Mouse (Mus musculus) embryonic facial prominence, embryonic 10.5 days (tissue): ENCODE results near the gene Fam19a3. TPM values are rescaled to one million over a fixed set of nuclear protein-coding genes. Genes with fewer than 3 reads are reported as not detected.
A peak's percentile ranks its signal among the peaks of the same experiment; 100 is the strongest.
"Not testable (repeated sequence)": the region's sequence is repeated elsewhere in the genome, so short reads cannot be mapped to it uniquely, and the experiment has no call there.

Source experiments
- DNase-seq: peaks from one replicate; pipeline ENCODE4 v3.0.0-alpha.2; 2017; ENCODE audit warnings: low spot score
- H3K27ac ChIP-seq: fragments of 300-500 bp; sonication (generic); replicated peaks from 2 replicates; pipeline ENCODE4 v1.5.1; 2016; ENCODE audit warnings: mild to moderate bottlenecking
- H3K27me3 ChIP-seq: fragments of 300-500 bp; sonication (generic); replicated peaks from 2 replicates; pipeline ENCODE4 v1.6.1; 2016; ENCODE audit warnings: low read depth, mild to moderate bottlenecking; ENCODE audit not compliant: poor library complexity, severe bottlenecking
- H3K36me3 ChIP-seq: fragments of 300-500 bp; sonication (generic); replicated peaks from 2 replicates; pipeline ENCODE4 v1.6.1; 2016; ENCODE audit warnings: mild to moderate bottlenecking, moderate library complexity
- H3K4me1 ChIP-seq: fragments of 300-500 bp; sonication (generic); 2 replicates; pipeline ENCODE4 v1.6.1; 2016
- H3K4me3 ChIP-seq: fragments of 300-500 bp; sonication (generic); 2 replicates; pipeline ENCODE4 v1.5.1; 2016; ENCODE audit warnings: mild to moderate bottlenecking, moderate library complexity
- H3K9me3 ChIP-seq: fragments of 300-500 bp; sonication (generic); 2 replicates; pipeline ENCODE4 v1.6.1; 2016; ENCODE audit warnings: mild to moderate bottlenecking
- WGBS: fragments of 180-500 bp; shearing (Covaris S2); methylation state at CpG from one replicate; pipeline ENCODE4 v1.1.7; 2016; 5-methylcytosine and 5-hydroxymethylcytosine counted together
- polyA plus RNA-seq: library from polyadenylated mRNA; unstranded; fragments of >200 nt; fragmentation: Nextera tagmentation; extraction: Ambion mirVana; gene quantifications from 2 replicates; pipeline ENCODE4 v1.2.1, GENCODE M21; 2016

Fam19a3 gene
- polyA plus RNA-seq, 1 experiment from 2014 or later, result 0.10 TPM

DNA sequence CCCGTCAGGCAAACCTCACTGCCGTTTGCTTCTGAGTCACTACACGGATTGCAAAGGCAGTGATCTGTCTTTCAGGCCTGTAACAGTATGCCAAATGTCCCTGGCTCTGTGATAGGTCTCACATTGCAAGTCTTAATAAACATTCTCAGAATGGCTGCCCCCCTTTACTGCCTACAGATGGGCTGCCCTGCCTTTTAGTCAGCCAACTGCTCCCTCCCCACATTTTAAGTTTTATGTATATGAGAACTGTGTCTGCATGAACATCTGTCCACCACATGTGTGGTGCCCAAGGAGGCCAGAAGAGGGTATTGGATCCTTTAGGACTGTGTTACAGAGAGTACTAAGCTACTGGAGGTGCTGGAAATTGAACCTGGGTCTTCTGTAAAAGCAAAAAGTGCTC, 10.7 kb downstream of the Fam19a3 start:
- DNase-seq, result no peak
- H3K4me3 ChIP-seq, result no peak overlapping the region
- H3K9me3 ChIP-seq, result no peaks in the 10 kb centered on the region
- H3K27ac ChIP-seq, result 0 out of 2 replicates have a peak overlapping the region, but pooled peaks have one; percentile 1
- WGBS, result 51% methylated on average over 3 of the region's 3 CpGs
- peaks cover 34% of the 10 kb centered on the region for H3K4me1 ChIP-seq
- no peaks in the 10 kb centered on the region for H3K36me3 ChIP-seq
- peaks cover 33% of the 10 kb centered on the region for H3K27me3 ChIP-seq

DNA sequence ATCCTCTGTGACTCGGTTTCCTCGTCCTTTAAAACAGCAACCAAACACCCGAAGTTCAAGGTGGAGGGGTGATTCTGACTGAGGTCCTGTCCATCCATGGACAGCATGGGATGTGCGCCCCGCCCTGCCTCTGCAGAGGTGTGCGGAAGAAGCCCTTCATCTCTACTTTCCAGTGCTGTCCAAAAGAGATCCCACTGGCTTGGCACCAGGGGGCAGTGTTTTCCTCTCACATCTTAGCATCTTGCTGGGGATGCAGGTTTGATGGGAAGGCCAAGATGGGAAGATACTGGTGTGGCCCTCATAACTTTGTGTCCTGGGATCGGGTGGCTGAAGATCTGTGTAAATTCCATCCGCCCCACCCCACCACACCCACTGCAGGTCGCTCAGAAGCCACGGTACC, 11.6 kb downstream of the Fam19a3 start:
- WGBS, result 56% methylated on average over 10 of the region's 10 CpGs
- peak; percentile 58 for DNase-seq
- Histone ChIP-seq H3K36me3 (no peaks in the 10 kb centered on the region), H3K4me3 (no peak overlapping the region), H3K4me1 (peaks cover 29% of the 10 kb centered on the region), H3K9me3 (no peaks in the 10 kb centered on the region), H3K27ac (no peak overlapping the region), H3K27me3 (peaks cover 27% of the 10 kb centered on the region)

DNA sequence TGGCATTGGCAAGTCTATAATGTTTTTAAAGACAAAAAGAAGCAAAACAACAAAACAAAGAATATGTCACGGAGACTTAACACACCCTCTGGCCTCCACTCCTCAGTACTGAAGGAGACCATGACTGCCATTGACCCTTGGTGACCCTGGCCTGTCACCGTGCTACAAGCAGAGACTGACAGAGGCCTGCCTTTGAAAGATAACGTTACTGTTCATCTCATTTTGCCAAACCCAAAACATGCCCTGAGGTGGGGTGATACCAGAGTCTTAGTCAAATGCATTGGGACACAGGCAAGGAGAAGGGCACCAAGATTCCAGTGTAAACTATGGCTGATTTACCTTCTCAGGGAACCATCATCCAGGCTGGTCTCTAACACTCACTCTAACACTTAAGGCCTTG, 12.5 kb downstream of the Fam19a3 start:
- H3K4me3 ChIP-seq, result no peak overlapping the region
- DNase-seq, result no peak
- 40% methylated on average over 3 of the region's 3 CpGs for WGBS
- no peaks in the 10 kb centered on the region for H3K36me3 ChIP-seq
- H3K27ac ChIP-seq, result no peak overlapping the region
- H3K4me1 ChIP-seq, result peaks cover 29% of the 10 kb centered on the region
- H3K9me3 ChIP-seq, result no peaks in the 10 kb centered on the region
- H3K27me3 ChIP-seq, result peaks cover 27% of the 10 kb centered on the region

DNA sequence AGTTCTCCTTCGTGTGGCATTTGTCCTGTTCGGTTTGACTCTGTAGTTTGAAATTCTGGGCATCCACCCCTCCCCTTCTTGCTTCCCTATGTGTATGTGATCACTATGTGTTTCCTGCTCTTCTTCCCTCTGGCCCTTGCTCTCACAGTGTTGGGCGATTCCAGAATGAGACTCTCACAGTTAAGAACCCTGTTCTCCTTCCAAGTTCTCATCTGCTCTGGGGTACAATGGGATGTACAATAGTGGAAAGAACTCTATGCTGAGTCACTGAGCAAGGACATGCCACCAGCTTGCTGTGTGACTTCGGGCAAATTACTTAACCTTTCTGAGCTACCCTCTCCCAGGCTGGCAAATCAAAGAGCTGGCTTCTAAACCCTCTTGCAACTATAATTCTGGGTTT, 13.9 kb downstream of the Fam19a3 start:
- no peak overlapping the region for H3K27ac ChIP-seq
- H3K4me1 ChIP-seq, result peaks cover 26% of the 10 kb centered on the region
- 81% methylated on average over 4 of the region's 4 CpGs for WGBS
- H3K36me3 ChIP-seq, result no peaks in the 10 kb centered on the region
- H3K9me3 ChIP-seq, result no peaks in the 10 kb centered on the region
- no peak for DNase-seq
- H3K4me3 ChIP-seq, result no peak overlapping the region
- peaks cover 16% of the 10 kb centered on the region for H3K27me3 ChIP-seq

DNA sequence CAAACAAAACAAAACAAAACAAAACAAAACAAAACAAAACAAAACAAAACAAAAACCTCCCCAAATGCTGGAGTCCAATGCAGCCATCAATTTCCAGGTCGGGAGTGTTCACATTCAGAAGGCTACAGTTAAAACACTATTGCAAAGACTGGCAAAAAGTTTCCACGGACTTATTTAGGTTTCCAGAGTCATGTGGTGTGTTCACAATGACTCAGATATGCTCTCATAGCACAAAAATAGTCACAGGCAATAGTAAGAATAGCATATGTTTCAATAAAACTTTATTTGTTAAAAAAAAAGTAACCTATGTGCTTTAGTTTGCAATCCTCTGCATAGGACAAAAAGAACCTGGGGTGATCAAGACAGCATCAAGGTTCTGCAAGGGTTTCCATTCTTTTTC, 14.5 kb downstream of the Fam19a3 start:
- WGBS, result 58% methylated on average over 2 of the region's 2 CpGs
- no peaks in the 10 kb centered on the region for H3K36me3 ChIP-seq
- H3K4me3 ChIP-seq, result no peak overlapping the region
- H3K27ac ChIP-seq, result no peak overlapping the region
- no peak for DNase-seq
- H3K4me1 ChIP-seq, result peaks cover 25% of the 10 kb centered on the region
- H3K27me3 ChIP-seq, result peaks cover 10% of the 10 kb centered on the region
- no peaks in the 10 kb centered on the region for H3K9me3 ChIP-seq

DNA sequence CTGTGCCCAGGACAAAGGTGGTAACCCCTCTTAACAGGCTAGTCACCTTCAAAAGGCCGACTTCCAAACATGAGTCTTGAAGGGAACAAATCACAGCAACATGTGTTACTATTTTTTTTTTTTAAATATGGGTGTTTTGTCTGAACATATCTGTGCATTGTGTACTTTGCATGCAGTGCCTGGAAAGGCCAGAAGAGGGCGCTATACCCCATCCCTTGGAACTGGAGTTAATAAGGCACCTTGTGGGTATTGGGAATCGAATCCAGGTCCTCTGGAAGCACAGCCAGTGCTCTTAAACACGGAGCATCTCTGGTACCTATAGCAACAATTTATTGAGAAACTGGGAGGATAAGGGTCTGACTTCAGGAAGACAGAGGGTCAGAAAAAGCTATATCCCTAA, 16.6 kb downstream of the Fam19a3 start:
- Histone ChIP-seq H3K27me3 (peaks cover 20% of the 10 kb centered on the region), H3K27ac (no peak overlapping the region), H3K4me3 (no peak overlapping the region), H3K4me1 (peaks cover 17% of the 10 kb centered on the region), H3K36me3 (no peaks in the 10 kb centered on the region), H3K9me3 (no peaks in the 10 kb centered on the region)
- DNase-seq, result peak; percentile 51
- WGBS, result 29% methylated on average over 4 of the region's 4 CpGs

DNA sequence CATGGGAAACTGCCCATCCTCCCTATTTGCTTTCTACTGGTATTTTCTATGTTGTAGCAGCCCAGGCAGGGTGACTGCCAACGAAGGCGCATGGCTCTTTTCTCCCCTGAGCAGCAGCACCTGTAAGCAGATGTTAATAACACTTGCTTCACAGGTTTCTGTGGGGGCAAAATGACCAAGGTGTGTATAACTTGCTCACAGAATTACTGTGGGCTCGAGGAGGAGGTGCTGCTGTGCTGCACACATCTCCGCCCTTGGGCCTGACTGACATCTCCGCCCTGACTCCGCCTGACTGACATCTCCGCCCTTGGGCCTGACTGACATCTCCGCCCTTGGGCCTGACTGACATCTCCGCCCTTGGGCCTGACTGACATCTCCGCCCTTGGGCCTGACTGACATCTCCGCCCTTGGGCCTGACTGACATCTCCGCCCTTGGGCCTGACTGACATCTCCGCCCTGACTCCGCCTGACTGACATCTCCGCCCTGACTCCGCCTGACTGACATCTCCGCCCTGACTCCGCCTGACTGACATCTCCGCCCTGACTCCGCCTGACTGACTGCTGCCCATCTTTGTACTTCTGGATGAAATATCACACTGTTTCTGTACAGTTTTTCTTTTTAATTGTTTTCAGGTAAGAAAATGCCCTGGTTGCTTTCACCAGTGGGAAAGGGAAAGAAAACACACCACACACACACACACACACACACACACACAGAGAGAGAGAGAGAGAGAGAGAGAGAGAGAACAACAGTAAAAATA, 19.4 kb downstream of the Fam19a3 start:
- not testable (repeated sequence) for H3K27ac ChIP-seq, H3K36me3 ChIP-seq, DNase-seq, H3K9me3 ChIP-seq, H3K4me3 ChIP-seq
- peaks cover 14% of the 10 kb centered on the region for H3K4me1 ChIP-seq
- peaks cover 34% of the 10 kb centered on the region for H3K27me3 ChIP-seq
- 16% methylated on average over 20 of the region's 20 CpGs for WGBS

DNA sequence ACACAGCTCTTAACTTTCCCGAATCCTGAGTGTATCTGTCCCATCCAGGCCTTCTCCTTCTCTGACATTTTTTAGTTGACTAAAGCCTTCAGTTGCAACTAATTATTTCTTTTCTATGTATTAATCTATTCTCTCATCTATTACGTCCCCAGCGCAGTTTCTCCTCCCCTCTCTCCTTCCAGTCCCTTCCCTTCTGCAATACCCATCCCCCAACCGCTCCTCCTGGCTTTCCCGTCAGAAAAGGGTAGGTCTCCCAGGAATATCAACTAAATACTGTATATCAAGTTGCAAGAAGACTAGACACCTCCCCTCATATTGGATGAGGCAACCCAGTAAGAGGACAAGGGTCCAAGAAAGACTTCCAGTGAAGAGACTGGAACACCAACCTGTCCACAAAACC, 22.8 kb downstream of the Fam19a3 start:
- Histone ChIP-seq H3K27ac (peak overlapping the region; percentile 80), H3K4me3 (peak overlapping the region; percentile 60)
- no peak for DNase-seq

DNA sequence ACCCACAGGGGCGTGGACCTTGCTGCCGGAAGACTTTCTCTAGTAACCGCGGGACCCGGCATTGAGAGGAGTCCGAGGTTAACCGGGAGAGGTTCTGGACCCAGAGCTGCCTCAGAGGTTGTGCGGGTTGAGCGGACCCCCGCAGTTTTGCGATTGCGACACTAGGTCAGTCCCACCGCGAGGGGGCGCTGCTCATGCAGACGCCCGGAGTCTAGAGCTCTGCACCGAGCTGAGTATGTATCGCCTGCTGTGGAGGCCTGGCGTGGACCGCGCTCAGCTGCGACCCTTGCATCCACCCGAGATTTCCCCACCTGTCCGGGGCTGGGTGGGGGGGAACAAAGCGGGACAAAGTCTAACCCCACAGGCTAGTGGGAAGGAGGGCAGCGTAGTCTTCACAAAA, 23.2 kb downstream of the Fam19a3 start:
- peaks cover 48% of the 10 kb centered on the region for H3K27me3 ChIP-seq
- H3K4me3 ChIP-seq, result peak overlapping the region; percentile 60
- 2% methylated on average over 27 of the region's 27 CpGs for WGBS
- H3K4me1 ChIP-seq, result peaks cover 22% of the 10 kb centered on the region
- DNase-seq, result peak; percentile 91
- peak overlapping the region; percentile 80 for H3K27ac ChIP-seq
- H3K36me3 ChIP-seq, result no peaks in the 10 kb centered on the region
- H3K9me3 ChIP-seq, result no peaks in the 10 kb centered on the region

More for the DNA sequence above, 22.8 kb downstream of the Fam19a3 start:
- WGBS, result 9% methylated on average over 5 of the region's 5 CpGs
- Histone ChIP-seq H3K36me3 (no peaks in the 10 kb centered on the region), H3K27me3 (peaks cover 44% of the 10 kb centered on the region), H3K9me3 (no peaks in the 10 kb centered on the region), H3K4me1 (peaks cover 22% of the 10 kb centered on the region)

DNA sequence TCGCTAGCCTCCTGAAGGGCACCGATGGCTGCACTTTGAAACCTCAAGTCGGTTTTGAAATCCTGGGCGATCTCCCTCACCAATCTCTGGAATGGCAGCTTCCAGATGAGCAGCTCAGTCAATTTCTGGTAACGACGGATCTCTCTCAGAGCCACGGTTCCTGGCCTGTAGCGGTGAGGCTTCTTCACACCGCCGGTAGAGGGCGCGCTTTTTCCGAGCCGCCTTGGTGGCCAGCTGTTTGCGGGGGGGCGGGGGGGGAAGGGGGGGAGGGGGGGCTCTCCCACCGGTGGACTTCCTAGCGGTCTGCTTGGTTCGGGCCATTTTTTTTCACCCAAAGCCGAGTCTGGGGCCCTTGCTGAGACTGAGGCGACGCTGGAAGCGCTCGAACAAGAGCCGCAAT, 28.8 kb downstream of the Fam19a3 start:
- H3K9me3 ChIP-seq, H3K27ac ChIP-seq, H3K4me1 ChIP-seq, H3K36me3 ChIP-seq: not testable (repeated sequence)
- Histone ChIP-seq H3K4me3 (peak overlapping the region; percentile 40; the same call in 1 of the 2 replicates), H3K27me3 (peaks cover 19% of the 10 kb centered on the region)
- WGBS, result 11% methylated on average over 25 of the region's 25 CpGs
- peak; percentile 61 for DNase-seq

DNA sequence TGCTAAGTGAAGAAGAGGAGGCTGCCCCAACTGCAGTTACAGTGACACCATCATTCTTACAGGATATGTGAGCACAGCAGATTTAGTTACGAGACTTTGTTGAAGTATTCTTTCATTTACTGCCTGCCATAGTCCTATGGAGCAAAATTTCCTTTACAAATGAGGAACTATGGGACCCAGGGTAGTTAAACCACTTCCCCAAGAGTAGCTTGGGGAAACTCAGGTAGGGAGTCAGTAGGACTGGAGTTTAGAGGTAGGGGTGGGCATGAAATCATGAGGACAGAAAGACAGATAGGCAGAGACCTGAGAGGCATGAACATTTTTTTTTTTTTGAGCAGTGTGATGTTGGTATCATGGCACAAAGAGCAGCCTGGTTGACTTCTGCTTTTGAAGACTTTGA, 37.8 kb downstream of the Fam19a3 start:
- Histone ChIP-seq H3K9me3 (no peaks in the 10 kb centered on the region), H3K36me3 (no peaks in the 10 kb centered on the region), H3K4me1 (no peaks in the 10 kb centered on the region), H3K27ac (no peak overlapping the region), H3K27me3 (no peaks in the 10 kb centered on the region), H3K4me3 (no peak overlapping the region)
- WGBS, result 82% methylated on average over 1 of the region's 1 CpGs
- DNase-seq, result no peak

DNA sequence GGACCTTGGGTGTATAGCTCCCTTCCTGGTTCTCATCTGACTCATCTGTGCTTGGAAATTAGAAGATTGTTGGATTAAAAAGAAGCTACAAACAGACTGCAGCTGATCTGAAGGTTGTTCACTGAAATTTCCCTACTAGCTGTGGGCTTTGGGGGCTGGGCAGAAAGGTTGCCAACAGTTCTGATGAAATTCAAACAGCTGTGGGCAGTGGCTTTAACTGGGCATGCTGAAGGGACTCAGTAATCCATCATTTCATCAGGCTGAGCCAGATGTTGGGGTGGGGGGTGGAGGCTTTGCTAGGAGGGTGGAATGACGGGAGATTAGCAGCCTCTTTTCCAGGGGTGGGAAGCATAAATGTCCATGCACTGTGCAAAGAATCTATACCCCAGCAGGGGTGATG, 38.5 kb downstream of the Fam19a3 start:
- no peak overlapping the region for H3K4me3 ChIP-seq
- no peaks in the 10 kb centered on the region for H3K4me1 ChIP-seq
- no peak for DNase-seq
- WGBS, result 56% methylated on average over 1 of the region's 1 CpGs
- no peaks in the 10 kb centered on the region for H3K9me3 ChIP-seq
- no peak overlapping the region for H3K27ac ChIP-seq
- H3K27me3 ChIP-seq, result no peaks in the 10 kb centered on the region
- no peaks in the 10 kb centered on the region for H3K36me3 ChIP-seq

DNA sequence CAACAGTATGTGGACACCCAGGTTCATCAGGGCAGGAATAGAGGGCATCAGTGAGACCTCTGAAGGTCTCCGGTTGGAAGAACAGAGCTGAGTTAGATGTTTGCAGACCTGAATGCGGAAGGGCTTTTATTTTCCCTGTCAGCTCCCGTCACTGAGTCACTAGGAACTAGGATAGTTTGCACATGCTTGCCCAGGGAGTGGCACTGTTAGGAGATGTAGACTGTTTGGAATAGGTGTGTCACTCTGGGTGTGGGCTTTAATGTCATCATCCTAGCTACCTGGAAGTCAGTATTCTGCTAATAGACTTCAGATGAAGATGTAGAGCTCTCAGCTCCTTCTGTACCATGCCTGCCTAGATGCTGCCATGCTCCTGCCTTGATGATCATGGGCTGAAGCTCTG, 39.7 kb downstream of the Fam19a3 start:
- WGBS, result 89% methylated on average over 3 of the region's 3 CpGs

More for the DNA sequence above, 39.7 kb downstream of the Fam19a3 start:
- DNase-seq, result no peak
- Histone ChIP-seq H3K27me3 (no peaks in the 10 kb centered on the region), H3K4me1 (no peaks in the 10 kb centered on the region), H3K27ac (no peak overlapping the region), H3K36me3 (no peaks in the 10 kb centered on the region), H3K4me3 (no peak overlapping the region), H3K9me3 (no peaks in the 10 kb centered on the region)
